Mouse (Mus musculus) ovary, postnatal 10 days (tissue): ENCODE data around the gene Rp2.
"Not testable (repeated sequence)": the region's sequence is repeated elsewhere in the genome, so short reads cannot be mapped to it uniquely, and the experiment has no call there.

Experiments used
- DNase-seq: peaks from one replicate; pipeline ENCODE4 v3.0.0; 2022; ENCODE audit warnings: low spot score

Gene Rp2

GRCm38 (mm10) chrX:20364391-20365365 is at the start of gene Rp2:
Rp2 (plus strand) TSS chrX:20364481.
- peak; percentile 45 for DNase-seq

- no peak for DNase-seq
Measured at GRCm38 (mm10) chrX:20332756-20333155, 31.5 kb upstream of the Rp2 start.

- no peak for DNase-seq
Measured at GRCm38 (mm10) chrX:20335722-20336121, 28.6 kb upstream of the Rp2 start.

- no peak for DNase-seq
Measured at GRCm38 (mm10) chrX:20344980-20345379, 19.3 kb upstream of the Rp2 start.

GRCm38 (mm10) chrX:20346355-20346754 is 17.9 kb upstream of the Rp2 start:
- DNase-seq = no peak

GRCm38 (mm10) chrX:20350241-20350640 is 14.0 kb upstream of the Rp2 start:
- DNase-seq = not testable (repeated sequence)

GRCm38 (mm10) chrX:20355283-20355682 is 9.0 kb upstream of the Rp2 start:
- DNase-seq = no peak

GRCm38 (mm10) chrX:20356309-20356708 is 8.0 kb upstream of the Rp2 start:
- DNase-seq = no peak

- DNase-seq = no peak
Measured at GRCm38 (mm10) chrX:20366036-20366435, 1.8 kb downstream of the Rp2 start.

- no peak for DNase-seq
Measured at GRCm38 (mm10) chrX:20379347-20380014, 15.2 kb downstream of the Rp2 start.

GRCm38 (mm10) chrX:20382260-20382659 is 18.0 kb downstream of the Rp2 start:
- no peak for DNase-seq

GRCm38 (mm10) chrX:20387006-20387405 is 22.7 kb downstream of the Rp2 start:
- no peak for DNase-seq

GRCm38 (mm10) chrX:20391964-20392363 is 27.7 kb downstream of the Rp2 start:
- not testable (repeated sequence) for DNase-seq

GRCm38 (mm10) chrX:20392942-20393341 is 28.7 kb downstream of the Rp2 start:
- no peak for DNase-seq

- no peak for DNase-seq
Measured at GRCm38 (mm10) chrX:20404068-20404467, 39.8 kb downstream of the Rp2 start.

GRCm38 (mm10) chrX:20406909-20407308 is 42.6 kb downstream of the Rp2 start:
- DNase-seq = no peak

GRCm38 (mm10) chrX:20407676-20408075 is 43.4 kb downstream of the Rp2 start:
- DNase-seq = no peak

GRCm38 (mm10) chrX:20411382-20411781 is 47.1 kb downstream of the Rp2 start:
- DNase-seq = no peak

- DNase-seq = no peak
Measured at GRCm38 (mm10) chrX:20412221-20412620, 47.9 kb downstream of the Rp2 start.

- DNase-seq = no peak
Measured at GRCm38 (mm10) chrX:20414885-20415622, 50.8 kb downstream of the Rp2 start.

GRCm38 (mm10) chrX:20418461-20418860 is 54.2 kb downstream of the Rp2 start:
- DNase-seq = no peak

GRCm38 (mm10) chrX:20419536-20419935 is 55.3 kb downstream of the Rp2 start:
- DNase-seq = no peak
